Mouse (Mus musculus): ENCODE results near the gene Ssna1.

The Ssna1 gene

GRCm38 (mm10) chr2:25271827-25272511, at the start of gene Ssna1, which contains the start of gene Anapc2:
Gene Ssna1, minus strand, starts transcription at chr2:25272438.
Gene Anapc2, plus strand, starts transcription at chr2:25272478.
- peak; percentile 96 to 97 for DNase-seq (ENCODE audit: low spot score in 2 of 2)

GRCm38 (mm10) chr2:25320084-25320483, 47.8 kb upstream of the Ssna1 start:
- no peak for DNase-seq (ENCODE audit: low spot score in 2 of 2)

- DNase-seq (ENCODE audit: low spot score in 2 of 2): peak; percentile 71 to 77
Measured at GRCm38 (mm10) chr2:25318971-25319773, 46.9 kb upstream of the Ssna1 start, which contains the start of gene Grin1. Gene Grin1, minus strand, starts transcription at chr2:25319187.

GRCm38 (mm10) chr2:25318119-25318966, 46.1 kb upstream of the Ssna1 start:
- DNase-seq (ENCODE audit: low spot score in 2 of 2): peak in 1 of 2 experiments; percentile 51

GRCm38 (mm10) chr2:25311491-25311891, 39.3 kb upstream of the Ssna1 start:
- no peak for DNase-seq (ENCODE audit: low spot score in 2 of 2)

GRCm38 (mm10) chr2:25310969-25311368, 38.7 kb upstream of the Ssna1 start:
- no peak for DNase-seq (ENCODE audit: low spot score in 2 of 2)

- no peak for DNase-seq (ENCODE audit: low spot score in 2 of 2)
Measured at GRCm38 (mm10) chr2:25310180-25310579, 37.9 kb upstream of the Ssna1 start.

- DNase-seq (ENCODE audit: low spot score in 2 of 2): no peak
Measured at GRCm38 (mm10) chr2:25305587-25306359, 33.5 kb upstream of the Ssna1 start.

GRCm38 (mm10) chr2:25304657-25305541, 32.7 kb upstream of the Ssna1 start:
- no peak for DNase-seq (ENCODE audit: low spot score in 2 of 2)

GRCm38 (mm10) chr2:25303931-25304656, 31.9 kb upstream of the Ssna1 start:
- no peak for DNase-seq (ENCODE audit: low spot score in 2 of 2)

- no peak for DNase-seq (ENCODE audit: low spot score in 2 of 2)
Measured at GRCm38 (mm10) chr2:25303452-25303851, 31.2 kb upstream of the Ssna1 start.

GRCm38 (mm10) chr2:25298046-25298445, 25.8 kb upstream of the Ssna1 start:
- no peak for DNase-seq (ENCODE audit: low spot score in 2 of 2)

GRCm38 (mm10) chr2:25297093-25297492, 24.9 kb upstream of the Ssna1 start:
- no peak for DNase-seq (ENCODE audit: low spot score in 2 of 2)

GRCm38 (mm10) chr2:25293706-25294105, 21.5 kb upstream of the Ssna1 start:
- no peak for DNase-seq (ENCODE audit: low spot score in 2 of 2)

GRCm38 (mm10) chr2:25292856-25293255, 20.6 kb upstream of the Ssna1 start:
- no peak for DNase-seq (ENCODE audit: low spot score in 2 of 2)

GRCm38 (mm10) chr2:25292054-25292544, 19.9 kb upstream of the Ssna1 start:
- no peak for DNase-seq (ENCODE audit: low spot score in 2 of 2)

GRCm38 (mm10) chr2:25291184-25292053, 19.2 kb upstream of the Ssna1 start:
- no peak for DNase-seq (ENCODE audit: low spot score in 2 of 2)

GRCm38 (mm10) chr2:25290816-25291130, 18.5 kb upstream of the Ssna1 start:
- DNase-seq (ENCODE audit: low spot score in 2 of 2): no peak

All from frontal cortex, postnatal 25 days (tissue).